Mouse (Mus musculus): ENCODE measurements around the gene Dpp6. TPM values are rescaled to one million over a fixed set of nuclear protein-coding genes. Genes with fewer than 3 reads are reported as not detected.
A peak's percentile ranks its signal among the peaks of the same experiment; 100 is the strongest.

The Dpp6 gene
- polyA plus RNA-seq, 1 experiment from 2014 or later = 2.6 TPM

GRCm38 (mm10) chr5:26894346-26894745 is 77.3 kb downstream of the Dpp6 start:
- ATAC-seq (ENCODE audit: low FRiP score, low TSS enrichment) = no peak
- Histone ChIP-seq H3K4me3 (ENCODE audit: low read length) (no peak overlapping the region), H3K4me2 (replicated peaks; ENCODE audit: low read depth, low read length) (no peak overlapping the region), H3K9ac (ENCODE audit: low read depth, low read length) (no peak overlapping the region), H3K36me3 (ENCODE audit: control insufficient read depth, insufficient read depth, low read length) (no peaks in the 10 kb centered on the region), H3K27me3 (ENCODE audit: control insufficient read depth, insufficient read depth, low read length) (no peaks in the 10 kb centered on the region), H3K4me1 (ENCODE audit: control insufficient read depth, insufficient read depth, low read length) (no peaks in the 10 kb centered on the region), H3K27ac (ENCODE audit: low read depth, low read length) (no peak overlapping the region), H3K9me3 (ENCODE audit: control insufficient read depth, low read length) (no peaks in the 10 kb centered on the region)
- 39% methylated on average over 3 of the region's 3 CpGs for WGBS

GRCm38 (mm10) chr5:26903786-26904185 is 86.8 kb downstream of the Dpp6 start:
- Histone ChIP-seq H3K9ac (ENCODE audit: low read depth, low read length) (no peak overlapping the region), H3K9me3 (ENCODE audit: control insufficient read depth, low read length) (no peaks in the 10 kb centered on the region), H3K27ac (ENCODE audit: low read depth, low read length) (no peak overlapping the region), H3K4me1 (ENCODE audit: control insufficient read depth, insufficient read depth, low read length) (no peaks in the 10 kb centered on the region), H3K36me3 (ENCODE audit: control insufficient read depth, insufficient read depth, low read length) (no peaks in the 10 kb centered on the region), H3K4me2 (replicated peaks; ENCODE audit: low read depth, low read length) (peak overlapping the region; percentile 54; the same call in 1 of the 2 replicates), H3K4me3 (ENCODE audit: low read length) (no peak overlapping the region), H3K27me3 (ENCODE audit: control insufficient read depth, insufficient read depth, low read length) (no peaks in the 10 kb centered on the region)
- ATAC-seq (ENCODE audit: low FRiP score, low TSS enrichment) = 0 out of 2 replicates have a peak, but pooled peaks have one; percentile 9
- WGBS = 9% methylated on average over 9 of the region's 9 CpGs

GRCm38 (mm10) chr5:26904324-26905041 is 87.5 kb downstream of the Dpp6 start:
- peak overlapping the region; percentile 30 for H3K4me3 ChIP-seq (ENCODE audit: low read length)
- WGBS = under 1% methylated on average over 32 of the region's 32 CpGs
- H3K9ac ChIP-seq (ENCODE audit: low read depth, low read length) = peak overlapping the region; percentile 25; the same call in 1 of the 2 replicates
- no peaks in the 10 kb centered on the region for H3K4me1 ChIP-seq (ENCODE audit: control insufficient read depth, insufficient read depth, low read length)
- no peaks in the 10 kb centered on the region for H3K9me3 ChIP-seq (ENCODE audit: control insufficient read depth, low read length)
- H3K36me3 ChIP-seq (ENCODE audit: control insufficient read depth, insufficient read depth, low read length) = no peaks in the 10 kb centered on the region
- ATAC-seq (ENCODE audit: low FRiP score, low TSS enrichment) = peak; percentile 95
- no peaks in the 10 kb centered on the region for H3K27me3 ChIP-seq (ENCODE audit: control insufficient read depth, insufficient read depth, low read length)
- no peak overlapping the region for H3K27ac ChIP-seq (ENCODE audit: low read depth, low read length)
- H3K4me2 ChIP-seq (replicated peaks; ENCODE audit: low read depth, low read length) = peak overlapping the region; percentile 54

DNA sequence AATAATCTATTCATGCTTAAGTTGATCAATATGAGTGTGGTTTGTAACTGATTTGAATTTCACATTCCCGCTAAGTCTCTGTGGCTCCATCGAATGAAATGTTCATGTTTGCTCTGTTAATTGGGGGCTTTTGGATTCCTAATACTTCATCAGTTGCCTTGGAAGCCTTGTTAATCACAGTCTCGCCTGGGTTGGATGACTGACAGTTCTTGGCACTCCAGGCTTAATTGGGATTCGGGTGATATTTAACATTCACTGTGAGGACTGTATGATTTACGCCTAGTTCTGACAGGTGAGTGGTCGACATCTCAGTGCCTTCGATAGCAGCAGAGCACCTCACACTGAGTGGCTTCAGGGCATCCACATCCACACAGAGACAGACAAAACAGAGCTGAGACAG is 90.1 kb downstream of the Dpp6 start:
- no peaks in the 10 kb centered on the region for H3K9me3 ChIP-seq (ENCODE audit: control insufficient read depth, low read length)
- H3K36me3 ChIP-seq (ENCODE audit: control insufficient read depth, insufficient read depth, low read length) = no peaks in the 10 kb centered on the region
- H3K9ac ChIP-seq (ENCODE audit: low read depth, low read length) = no peak overlapping the region
- H3K4me1 ChIP-seq (ENCODE audit: control insufficient read depth, insufficient read depth, low read length) = no peaks in the 10 kb centered on the region
- no peak for ATAC-seq (ENCODE audit: low FRiP score, low TSS enrichment)
- 84% methylated on average over 7 of the region's 7 CpGs for WGBS
- H3K4me3 ChIP-seq (ENCODE audit: low read length) = no peak overlapping the region
- H3K4me2 ChIP-seq (replicated peaks; ENCODE audit: low read depth, low read length) = no peak overlapping the region
- H3K27ac ChIP-seq (ENCODE audit: low read depth, low read length) = no peak overlapping the region
- no peaks in the 10 kb centered on the region for H3K27me3 ChIP-seq (ENCODE audit: control insufficient read depth, insufficient read depth, low read length)

- ATAC-seq (ENCODE audit: low FRiP score, low TSS enrichment) = no peak
These were observed 91.6 kb downstream of the Dpp6 start for GRCm38 (mm10) chr5:26908612-26909011.

GRCm38 (mm10) chr5:26910353-26910752 is 93.3 kb downstream of the Dpp6 start:
- Histone ChIP-seq H3K9ac (ENCODE audit: low read depth, low read length) (no peak overlapping the region), H3K4me3 (ENCODE audit: low read length) (no peak overlapping the region), H3K4me1 (ENCODE audit: control insufficient read depth, insufficient read depth, low read length) (no peaks in the 10 kb centered on the region), H3K4me2 (replicated peaks; ENCODE audit: low read depth, low read length) (no peak overlapping the region), H3K36me3 (ENCODE audit: control insufficient read depth, insufficient read depth, low read length) (no peaks in the 10 kb centered on the region), H3K27me3 (ENCODE audit: control insufficient read depth, insufficient read depth, low read length) (no peaks in the 10 kb centered on the region), H3K9me3 (ENCODE audit: control insufficient read depth, low read length) (no peaks in the 10 kb centered on the region), H3K27ac (ENCODE audit: low read depth, low read length) (no peak overlapping the region)
- ATAC-seq (ENCODE audit: low FRiP score, low TSS enrichment) = no peak

More at GRCm38 (mm10) chr5:26908612-26909011, 91.6 kb downstream of the Dpp6 start:
- 56% methylated on average over 4 of the region's 4 CpGs for WGBS
- no peaks in the 10 kb centered on the region for H3K27me3 ChIP-seq (ENCODE audit: control insufficient read depth, insufficient read depth, low read length)
- H3K4me1 ChIP-seq (ENCODE audit: control insufficient read depth, insufficient read depth, low read length) = no peaks in the 10 kb centered on the region
- H3K9me3 ChIP-seq (ENCODE audit: control insufficient read depth, low read length) = no peaks in the 10 kb centered on the region
- H3K27ac ChIP-seq (ENCODE audit: low read depth, low read length) = no peak overlapping the region
- no peak overlapping the region for H3K4me3 ChIP-seq (ENCODE audit: low read length)
- no peak overlapping the region for H3K4me2 ChIP-seq (replicated peaks; ENCODE audit: low read depth, low read length)
- H3K9ac ChIP-seq (ENCODE audit: low read depth, low read length) = no peak overlapping the region
- H3K36me3 ChIP-seq (ENCODE audit: control insufficient read depth, insufficient read depth, low read length) = no peaks in the 10 kb centered on the region

GRCm38 (mm10) chr5:26911965-26912364 is 95.0 kb downstream of the Dpp6 start:
- H3K9ac ChIP-seq (ENCODE audit: low read depth, low read length) = no peak overlapping the region
- no peaks in the 10 kb centered on the region for H3K4me1 ChIP-seq (ENCODE audit: control insufficient read depth, insufficient read depth, low read length)
- no peaks in the 10 kb centered on the region for H3K27me3 ChIP-seq (ENCODE audit: control insufficient read depth, insufficient read depth, low read length)
- H3K9me3 ChIP-seq (ENCODE audit: control insufficient read depth, low read length) = no peaks in the 10 kb centered on the region
- no peak overlapping the region for H3K4me2 ChIP-seq (replicated peaks; ENCODE audit: low read depth, low read length)
- no peak overlapping the region for H3K27ac ChIP-seq (ENCODE audit: low read depth, low read length)
- ATAC-seq (ENCODE audit: low FRiP score, low TSS enrichment) = no peak
- 88% methylated on average over 3 of the region's 3 CpGs for WGBS
- H3K4me3 ChIP-seq (ENCODE audit: low read length) = no peak overlapping the region
- H3K36me3 ChIP-seq (ENCODE audit: control insufficient read depth, insufficient read depth, low read length) = no peaks in the 10 kb centered on the region

DNA sequence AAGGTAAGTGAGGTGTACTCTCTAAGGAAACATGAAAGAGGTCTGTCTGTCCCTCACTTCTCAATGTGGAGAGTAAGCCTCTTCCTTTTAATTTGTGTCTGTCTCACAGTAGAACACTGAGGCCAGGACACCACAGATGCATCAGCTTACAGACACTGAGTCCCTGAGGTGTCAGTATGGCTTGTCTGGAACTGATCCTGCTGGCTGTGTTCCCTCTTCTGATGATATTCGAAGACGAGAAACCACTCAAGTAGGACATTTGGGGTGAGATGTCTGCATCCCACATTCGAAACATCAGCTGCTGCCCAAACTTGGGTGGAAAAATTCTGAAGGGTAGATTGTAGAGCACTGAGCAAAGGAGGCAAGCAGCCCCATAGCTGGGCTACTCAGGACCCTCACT is 101.8 kb downstream of the Dpp6 start:
- Histone ChIP-seq H3K9me3 (ENCODE audit: control insufficient read depth, low read length) (no peaks in the 10 kb centered on the region), H3K4me2 (replicated peaks; ENCODE audit: low read depth, low read length) (no peak overlapping the region), H3K36me3 (ENCODE audit: control insufficient read depth, insufficient read depth, low read length) (no peaks in the 10 kb centered on the region), H3K27me3 (ENCODE audit: control insufficient read depth, insufficient read depth, low read length) (no peaks in the 10 kb centered on the region), H3K27ac (ENCODE audit: low read depth, low read length) (no peak overlapping the region), H3K4me3 (ENCODE audit: low read length) (no peak overlapping the region), H3K4me1 (ENCODE audit: control insufficient read depth, insufficient read depth, low read length) (no peaks in the 10 kb centered on the region), H3K9ac (ENCODE audit: low read depth, low read length) (no peak overlapping the region)
- no peak for ATAC-seq (ENCODE audit: low FRiP score, low TSS enrichment)
- 92% methylated on average over 3 of the region's 3 CpGs for WGBS

DNA sequence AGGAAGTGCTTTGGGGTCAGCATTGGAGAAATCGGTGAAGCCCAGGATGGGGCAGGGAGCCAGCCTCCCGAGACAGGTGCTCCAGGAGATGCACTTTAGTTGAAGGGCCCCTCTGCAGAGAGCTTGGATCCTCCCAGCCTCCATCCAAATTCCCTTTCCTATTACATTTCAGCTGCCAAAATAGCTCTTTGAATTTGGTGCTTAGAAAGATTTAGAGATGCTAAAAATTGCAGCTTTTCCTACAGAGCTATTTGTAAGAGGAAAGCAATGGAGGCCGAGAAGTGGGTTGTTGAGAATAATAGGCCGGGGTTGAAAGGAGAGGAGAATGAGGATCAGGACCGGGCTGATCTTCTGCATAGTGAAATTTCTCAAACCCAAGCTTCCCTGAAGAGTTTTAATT is 107.5 kb downstream of the Dpp6 start:
- ATAC-seq (ENCODE audit: low FRiP score, low TSS enrichment) = no peak
- WGBS = 82% methylated on average over 5 of the region's 5 CpGs
- Histone ChIP-seq H3K9ac (ENCODE audit: low read depth, low read length) (no peak overlapping the region), H3K4me2 (replicated peaks; ENCODE audit: low read depth, low read length) (no peak overlapping the region), H3K9me3 (ENCODE audit: control insufficient read depth, low read length) (no peaks in the 10 kb centered on the region), H3K4me1 (ENCODE audit: control insufficient read depth, insufficient read depth, low read length) (no peaks in the 10 kb centered on the region), H3K27ac (ENCODE audit: low read depth, low read length) (no peak overlapping the region), H3K27me3 (ENCODE audit: control insufficient read depth, insufficient read depth, low read length) (no peaks in the 10 kb centered on the region), H3K4me3 (ENCODE audit: low read length) (no peak overlapping the region), H3K36me3 (ENCODE audit: control insufficient read depth, insufficient read depth, low read length) (no peaks in the 10 kb centered on the region)

All from kidney, embryonic 14.5 days (tissue).